In the genomic region with DNA sequence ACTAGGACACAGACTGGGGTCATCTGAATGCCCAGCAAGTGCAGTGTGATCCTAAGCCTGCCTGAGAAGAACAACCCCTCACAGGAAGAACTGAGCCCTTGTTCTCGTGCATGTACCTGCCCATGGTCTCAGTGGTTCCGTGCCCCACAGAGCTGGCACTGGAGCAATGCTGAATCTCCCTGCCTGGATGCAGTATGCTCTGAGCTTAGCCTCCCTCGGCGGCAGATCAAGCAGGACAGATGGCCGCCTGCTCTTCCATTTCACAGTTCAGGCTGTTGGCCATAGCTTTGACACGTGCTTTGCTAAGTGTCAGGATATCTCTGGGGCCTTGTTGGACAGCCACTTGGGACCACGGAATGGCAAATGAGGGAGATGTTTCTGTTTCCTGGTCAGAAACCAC, we compare ENCODE assay signal across 17 mouse cellular contexts. TPM values are rescaled to one million over a fixed set of nuclear protein-coding genes. Genes with fewer than 3 reads are reported as not detected.
DNase-seq lines count a peak whose midpoint lies in the region; ATAC-seq lines count a peak whose summit lies in the region.
"Had no signal": no experiment of that assay in that cellular context is flagged by ENCODE, and none has a peak within 500 bp of the region (broad histone marks: within the 10 kb centered on the region; RNA-seq: fewer than 3 reads in every experiment).

No protein-coding gene starts in this region.

- no peak for DNase-seq in cerebellum, postnatal 4 days (ENCODE audit: low spot score in 2 of 2)
- DNase-seq in brain, adult 2 months (ENCODE audit: low read depth, low spot score), result peak; percentile 59
- peak; percentile 19 for DNase-seq in cerebellum, adult 9-10 months
- peak; percentile 58 to 68 for DNase-seq in cerebellum, postnatal 25 days
- no peak for DNase-seq in urinary bladder, postnatal 10 days (ENCODE audit: low spot score)
- no peak for DNase-seq in adrenal gland, postnatal 10 days
- DNase-seq: adrenal gland, adult 8-10 months; B cell, adult 2 months; gastrocnemius, postnatal 14 days; heart, postnatal 10 days; kidney, adult 2 months had no signal

- ATAC-seq in cerebellum, adult (ENCODE audit: insufficient number of reproducible peaks, low FRiP score, low TSS enrichment), result peak; percentile 32; the same call in 1 of the 2 replicates
- ATAC-seq: CD4-positive, CD25-positive, alpha-beta regulatory T cell, adult 4 months; forebrain, embryonic 16.5 days; intestine, embryonic 16.5 days had no signal

RNA-seq across cellular contexts. Expression of gene Nkd2, which starts 33.2 kb away (rescaled TPM):
- 1 to 10 TPM; 2.8 to 3.0 TPM for total RNA-seq in adrenal gland, postnatal 10 days (2021)
- total RNA-seq: granulocyte monocyte progenitor cell, adult 5-6 weeks; hematopoietic stem cell, adult 5-6 weeks had no signal

Comparison
In these comparisons a context has a peak if more than half of its experiments do, and no peak if none do; other contexts are left out.
1. DNase-seq: peak in brain, adult 2 months (single experiment), cerebellum, adult 9-10 months (single experiment) and cerebellum, postnatal 25 days (2 of 2); none in cerebellum, postnatal 4 days (0 of 2), urinary bladder, postnatal 10 days (single experiment) and adrenal gland, postnatal 10 days (single experiment).